Comparison of ENCODE assay signal across 24 mouse cellular contexts in genomic region chr12:112581113-112581512, GRCm38 (mm10). TPM values are rescaled to one million over a fixed set of nuclear protein-coding genes. Genes with fewer than 3 reads are reported as not detected.
DNase-seq lines count a peak whose midpoint lies in the region; ATAC-seq and TF ChIP-seq lines count a peak whose summit lies in the region.
"Had no signal": no experiment of that assay in that cellular context is flagged by ENCODE, and none has a peak within 500 bp of the region (broad histone marks: within the 10 kb centered on the region; RNA-seq: fewer than 3 reads in every experiment).

No protein-coding gene starts in this region.

- no peak overlapping the region for H3K4me3 ChIP-seq in liver, embryonic 14.5 days (ENCODE audit: insufficient read depth in 1 of 2, low read depth in 2 of 2, low read length in 2 of 2)
- no peak overlapping the region for H3K4me3 ChIP-seq in liver, embryonic 11.5 days (ENCODE audit: low read depth, low read length)
- no peak overlapping the region for H3K4me3 ChIP-seq in liver, embryonic 15.5 days (replicated peaks)
- no peak overlapping the region for H3K4me3 ChIP-seq in midbrain, embryonic 13.5 days (replicated peaks)
- H3K4me3 ChIP-seq: heart, adult 2 months; hindbrain, embryonic 12.5 days; lung, embryonic 15.5 days; neural tube, embryonic 15.5 days; stomach, embryonic 15.5 days had no signal

- ATAC-seq in liver, embryonic 14.5 days (ENCODE audit: insufficient read depth), result peak; percentile 29; the same call in 1 of the 2 replicates
- ATAC-seq in liver, embryonic 11.5 days (replicated peaks; ENCODE audit: low FRiP score), result no peak
- peak; percentile 29; the same call in 1 of the 2 replicates for ATAC-seq in liver, embryonic 15.5 days (ENCODE audit: insufficient read depth)
- ATAC-seq in monocyte, adult 5-6 weeks (replicated peaks; ENCODE audit: insufficient number of reproducible peaks, low FRiP score, low TSS enrichment, poor library complexity, severe bottlenecking), result peak; percentile 57
- ATAC-seq in midbrain, embryonic 13.5 days, result no peak
- ATAC-seq: activated CD4-positive, CD25-positive, alpha-beta regulatory T cell, adult 4 months; intestine, postnatal 0 days; midbrain, embryonic 16.5 days had no signal

- no peak for TF ChIP-seq CTCF in liver, embryonic 14.5 days (IDR thresholded peaks at IDR 0.05; ENCODE audit: low read depth)

- no peaks in the 10 kb centered on the region for H3K27me3 ChIP-seq in liver, embryonic 14.5 days (ENCODE audit: control insufficient read depth, insufficient read depth, low read length)
- no peaks in the 10 kb centered on the region for H3K27me3 ChIP-seq in liver, embryonic 11.5 days (replicated peaks; ENCODE audit: control insufficient read depth, insufficient read depth, low read length)
- no peaks in the 10 kb centered on the region; the same call in 1 of the 2 replicates for H3K27me3 ChIP-seq in liver, embryonic 15.5 days
- peaks cover 2% of the 10 kb centered on the region; the same call in 1 of the 2 replicates for H3K27me3 ChIP-seq in midbrain, embryonic 13.5 days
- H3K27me3 ChIP-seq: lung, embryonic 15.5 days; stomach, embryonic 15.5 days had no signal

- peaks cover 0 to 42% of the 10 kb centered on the region in 2 experiments; a peak in 2 of 4 replicates for H3K4me1 ChIP-seq in liver, embryonic 14.5 days (replicated peaks; ENCODE audit: control insufficient read depth in 2 of 2, insufficient read depth in 2 of 2, low read length in 1 of 2)
- peaks cover 20% of the 10 kb centered on the region for H3K4me1 ChIP-seq in liver, embryonic 11.5 days (replicated peaks; ENCODE audit: control insufficient read depth, insufficient read depth, low read length)
- H3K4me1 ChIP-seq in liver, embryonic 15.5 days (replicated peaks), result peaks cover 42% of the 10 kb centered on the region
- H3K4me1 ChIP-seq in midbrain, embryonic 13.5 days (replicated peaks), result peaks cover 6% of the 10 kb centered on the region

- H3K9ac ChIP-seq in liver, embryonic 14.5 days (replicated peaks), result no peak overlapping the region
- no peak overlapping the region for H3K9ac ChIP-seq in liver, embryonic 11.5 days (ENCODE audit: low read depth, low read length)
- H3K9ac ChIP-seq in liver, embryonic 15.5 days, result no peak overlapping the region
- no peak overlapping the region for H3K9ac ChIP-seq in midbrain, embryonic 13.5 days (replicated peaks)
- H3K9ac ChIP-seq: hindbrain, embryonic 12.5 days; lung, embryonic 15.5 days; neural tube, embryonic 15.5 days; stomach, embryonic 15.5 days had no signal

- H3K9me3 ChIP-seq in liver, embryonic 14.5 days (ENCODE audit: control insufficient read depth, low read length), result no peaks in the 10 kb centered on the region
- H3K9me3 ChIP-seq in liver, embryonic 11.5 days (ENCODE audit: control insufficient read depth, low read length), result no peaks in the 10 kb centered on the region
- H3K9me3 ChIP-seq in liver, embryonic 15.5 days (replicated peaks), result no peaks in the 10 kb centered on the region
- no peaks in the 10 kb centered on the region for H3K9me3 ChIP-seq in midbrain, embryonic 13.5 days
- H3K9me3 ChIP-seq: hindbrain, embryonic 12.5 days; lung, embryonic 15.5 days; neural tube, embryonic 15.5 days; stomach, embryonic 15.5 days had no signal

- H3K36me3 ChIP-seq in liver, embryonic 14.5 days (replicated peaks; ENCODE audit: control insufficient read depth, insufficient read depth, low read depth), result no peaks in the 10 kb centered on the region
- H3K36me3 ChIP-seq in liver, embryonic 11.5 days (ENCODE audit: control insufficient read depth, insufficient read depth, low read length), result no peaks in the 10 kb centered on the region
- H3K36me3 ChIP-seq in liver, embryonic 15.5 days (replicated peaks), result no peaks in the 10 kb centered on the region
- H3K36me3 ChIP-seq in midbrain, embryonic 13.5 days, result no peaks in the 10 kb centered on the region
- H3K36me3 ChIP-seq: hindbrain, embryonic 12.5 days; lung, embryonic 15.5 days; neural tube, embryonic 15.5 days; stomach, embryonic 15.5 days had no signal

- H3K27ac ChIP-seq in liver, embryonic 14.5 days, result no peak overlapping the region
- H3K27ac ChIP-seq in liver, embryonic 11.5 days (ENCODE audit: low read depth, low read length), result no peak overlapping the region
- H3K27ac ChIP-seq in liver, embryonic 15.5 days (replicated peaks), result peak overlapping the region; percentile 51
- no peak overlapping the region for H3K27ac ChIP-seq in midbrain, embryonic 13.5 days
- H3K27ac ChIP-seq: heart, adult 2 months; hindbrain, embryonic 12.5 days; lung, embryonic 15.5 days; neural tube, embryonic 15.5 days; stomach, embryonic 15.5 days had no signal

- H3K4me2 ChIP-seq in liver, embryonic 14.5 days (ENCODE audit: low read depth), result no peak overlapping the region
- no peak overlapping the region for H3K4me2 ChIP-seq in liver, embryonic 11.5 days
- no peak overlapping the region for H3K4me2 ChIP-seq in liver, embryonic 15.5 days
- H3K4me2 ChIP-seq in midbrain, embryonic 13.5 days (replicated peaks), result no peak overlapping the region
- H3K4me2 ChIP-seq: hindbrain, embryonic 12.5 days; lung, embryonic 15.5 days; neural tube, embryonic 15.5 days; stomach, embryonic 15.5 days had no signal

- no peak for TF ChIP-seq EP300 in liver, embryonic 14.5 days (IDR thresholded peaks at IDR 0.05; ENCODE audit: low read depth)

- WGBS in liver, embryonic 14.5 days (ENCODE audit: insufficient replicate concordance), result 47% methylated on average over 3 of the region's 3 CpGs
- 60% methylated on average over 3 of the region's 3 CpGs for WGBS in liver, embryonic 11.5 days
- 34% methylated on average over 3 of the region's 3 CpGs for WGBS in liver, embryonic 15.5 days (ENCODE audit: insufficient replicate concordance)
- 88% methylated on average over 3 of the region's 3 CpGs for WGBS in midbrain, embryonic 13.5 days

- DNase-seq in liver, embryonic 14.5 days (ENCODE audit: low read depth in 3 of 3, low spot score in 3 of 3), result no peak
- no peak for DNase-seq in liver, embryonic 11.5 days (ENCODE audit: low spot score)
- DNase-seq in NIH3T3 (ENCODE audit: low read depth), result peak; percentile 78
- DNase-seq in adrenal gland, adult 8-10 months, result no peak
- DNase-seq: adrenal gland, postnatal 36 days; cerebellum, adult 11-12 months; cerebellum, postnatal 10 days; gastrocnemius, postnatal 25 days; heart, adult 2 months; kidney, postnatal 4 days; right cerebral cortex, adult 18-20 months; right cerebral cortex, postnatal 4 days; thymus, adult 18-20 months; thymus, postnatal 36 days had no signal

RNA-seq across cellular contexts. Expression of gene Inf2, which starts 7.5 kb away (rescaled TPM):
- polyA plus RNA-seq in liver, embryonic 14.5 days (2012; rRNA removed), result 4.8 and 6.2 TPM in 2 replicates
- polyA plus RNA-seq in liver, embryonic 14.5 days (2014; fragmentation: Nextera tagmentation; extraction: Ambion mirVana), result 2.0 and 2.1 TPM in 2 replicates
- polyA plus RNA-seq in liver, embryonic 11.5 days (2014; fragmentation: Nextera tagmentation; extraction: Ambion mirVana), result 4.6 and 6.5 TPM in 2 replicates
- polyA plus RNA-seq in liver, embryonic 15.5 days (2015; fragmentation: Nextera tagmentation; extraction: Ambion mirVana), result 2.7 TPM in 2 replicates
- 2.1 to 13.1 TPM (median 5.6 TPM) in 3 replicates for total RNA-seq in monocyte, adult 5-6 weeks (2017)
- polyA plus RNA-seq in midbrain, embryonic 13.5 days (2015; fragmentation: Nextera tagmentation; extraction: Ambion mirVana), result 0.43 and 1.8 TPM in 2 replicates
- total RNA-seq in adrenal gland, adult 8-10 months (2022), result 10 to 100 TPM; 34.6 to 65.5 (median 48.9) TPM

RNA-seq across cellular contexts. Expression of gene Adssl1, which starts 38.7 kb away (rescaled TPM):
- polyA plus RNA-seq in liver, embryonic 14.5 days (2012; rRNA removed), result 3.7 and 5.4 TPM in 2 replicates
- polyA plus RNA-seq in liver, embryonic 14.5 days (2014; fragmentation: Nextera tagmentation; extraction: Ambion mirVana), result 7.6 and 8.5 TPM in 2 replicates
- 5.6 and 7.4 TPM in 2 replicates for polyA plus RNA-seq in liver, embryonic 11.5 days (2014; fragmentation: Nextera tagmentation; extraction: Ambion mirVana)
- polyA plus RNA-seq in liver, embryonic 15.5 days (2015; fragmentation: Nextera tagmentation; extraction: Ambion mirVana), result 13.4 TPM in 2 replicates
- 81.5 to 125 TPM (median 102 TPM) in 3 replicates for total RNA-seq in monocyte, adult 5-6 weeks (2017)
- 1.1 and 1.5 TPM in 2 replicates for polyA plus RNA-seq in midbrain, embryonic 13.5 days (2015; fragmentation: Nextera tagmentation; extraction: Ambion mirVana)
- total RNA-seq in adrenal gland, adult 8-10 months (2022), result 10 to 100 TPM; 15.2 to 53.1 (median 30.7) TPM

Comparison
In these comparisons a context has a peak if more than half of its experiments do, and no peak if none do; other contexts are left out.
1. ATAC-seq: peak in liver, embryonic 14.5 days (single experiment), liver, embryonic 15.5 days (single experiment) and monocyte, adult 5-6 weeks (single experiment); none in liver, embryonic 11.5 days (single experiment) and midbrain, embryonic 13.5 days (single experiment).